Mouse (Mus musculus) megakaryocyte, embryonic 14.5 days (primary cell): ENCODE results near the gene Ldlr.

ENCODE experiments used
- FLI1 ChIP-seq: IDR thresholded peaks from 2 replicates; pipeline ENCODE4 v1.6.1; 2012; ENCODE audit warnings: low read length, inconsistent platforms, mixed read lengths
- GATA1 ChIP-seq: IDR thresholded peaks from 3 replicates; pipeline ENCODE4 v1.6.1; 2012; ENCODE audit warnings: mixed read lengths, low read length, inconsistent platforms, borderline replicate concordance

DNA sequence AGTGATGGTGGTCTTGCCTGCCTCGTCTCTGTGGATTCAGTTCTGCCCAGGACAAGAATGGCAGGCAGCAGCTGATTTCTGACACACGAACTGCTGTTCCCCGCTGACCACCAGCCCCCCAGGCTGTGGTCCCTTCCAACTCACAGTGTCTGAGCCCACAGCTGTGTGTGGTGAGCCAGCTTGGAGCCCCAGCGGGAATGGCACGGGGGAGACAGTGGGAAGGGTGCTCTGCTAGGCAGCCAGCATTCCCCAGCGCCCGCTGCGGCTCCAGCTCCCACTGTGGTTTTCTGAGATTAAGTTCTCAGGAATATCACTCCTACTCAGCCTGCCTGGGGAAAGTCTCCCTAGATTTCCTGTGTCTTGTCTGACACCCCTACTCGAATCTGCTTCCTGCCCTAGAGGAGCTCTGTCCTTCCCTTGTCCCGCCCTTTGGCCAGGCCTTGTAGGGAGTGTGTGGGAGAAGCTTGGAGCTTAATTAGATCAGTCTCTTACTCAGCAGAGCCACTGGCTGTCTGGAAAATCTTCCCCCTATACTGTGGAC lies 29.0 kb downstream of the Ldlr start:
- TF ChIP-seq FLI1 (no peak), GATA1 (no peak)
